Mouse (Mus musculus) hindbrain, embryonic 16.5 days (tissue): ENCODE data around the gene 2200002J24Rik. TPM values are rescaled to one million over a fixed set of nuclear protein-coding genes. Genes with fewer than 3 reads are reported as not detected.

Experiments
- ATAC-seq: fragments of 200-750 bp; cut with Nextera tagmentation; 2 replicates; pipeline ENCODE4 v1.8.0; 2017; ENCODE audit warnings: moderate TSS enrichment, moderate library complexity
- H3K27ac ChIP-seq: fragments of 300-500 bp; sonication (generic); 2 replicates; pipeline ENCODE4 v1.5.1; 2014; ENCODE audit warnings: low read depth, mild to moderate bottlenecking, control low read depth, low read length, moderate library complexity
- H3K27me3 ChIP-seq: fragments of 300-500 bp; sonication (generic); replicated peaks from 2 replicates; pipeline ENCODE4 v1.6.1; 2014; ENCODE audit warnings: low read length; ENCODE audit not compliant: control insufficient read depth, insufficient read depth
- H3K36me3 ChIP-seq: fragments of 300-500 bp; sonication (generic); 2 replicates; pipeline ENCODE4 v1.6.1; 2014; ENCODE audit warnings: mild to moderate bottlenecking, low read length, moderate library complexity, mixed read lengths; ENCODE audit not compliant: control insufficient read depth, insufficient read depth
- H3K4me1 ChIP-seq: fragments of 300-500 bp; sonication (generic); 2 replicates; pipeline ENCODE4 v1.6.1; 2014; ENCODE audit warnings: low read depth, low read length; ENCODE audit not compliant: control insufficient read depth, insufficient read depth
- H3K4me2 ChIP-seq: fragments of 300-500 bp; sonication (generic); 2 replicates; pipeline ENCODE4 v1.6.1; 2014; ENCODE audit warnings: mild to moderate bottlenecking, low read length, control low read depth, moderate library complexity
- H3K4me3 ChIP-seq: fragments of 300-500 bp; sonication (generic); 2 replicates; pipeline ENCODE4 v1.5.1; 2014; ENCODE audit warnings: mild to moderate bottlenecking, low read length, control low read depth, moderate library complexity
- H3K9ac ChIP-seq: fragments of 300-500 bp; sonication (generic); 2 replicates; pipeline ENCODE4 v1.6.1; 2014; ENCODE audit warnings: low read depth, mild to moderate bottlenecking, control low read depth, low read length, moderate library complexity
- H3K9me3 ChIP-seq: fragments of 300-500 bp; sonication (generic); 2 replicates; pipeline ENCODE4 v1.6.1; 2014; ENCODE audit warnings: mild to moderate bottlenecking, low read length, moderate library complexity; ENCODE audit not compliant: control insufficient read depth
- WGBS: fragments of 180-500 bp; shearing (Covaris S2); extraction: QIAGEN DNeasy Blood & Tissue Kit; methylation state at CpG from one replicate; pipeline ENCODE4 v1.1.7; 2014; 5-methylcytosine and 5-hydroxymethylcytosine counted together
- polyA plus RNA-seq: library from polyadenylated mRNA; unstranded; fragments of >200 nt; fragmentation: Nextera tagmentation; extraction: Ambion mirVana; gene quantifications from 2 replicates; pipeline ENCODE4 v1.2.1, GENCODE M21; 2015

2200002J24Rik gene
- polyA plus RNA-seq, 1 experiment from 2014 or later, result not detected

GRCm38 (mm10) chr7:30683425-30683824, 15.3 kb upstream of the 2200002J24Rik start:
- 85% methylated on average over 2 of the region's 2 CpGs for WGBS
- Histone ChIP-seq H3K36me3 (no peaks in the 10 kb centered on the region), H3K4me3 (no peak overlapping the region), H3K9ac (no peak overlapping the region), H3K27ac (no peak overlapping the region), H3K4me1 (no peaks in the 10 kb centered on the region; the same call in 1 of the 2 replicates), H3K4me2 (no peak overlapping the region), H3K9me3 (no peaks in the 10 kb centered on the region), H3K27me3 (peaks cover 7% of the 10 kb centered on the region)
- ATAC-seq, result no peak

- H3K4me1 ChIP-seq, result no peaks in the 10 kb centered on the region; the same call in 1 of the 2 replicates
- no peak overlapping the region for H3K4me2 ChIP-seq
- WGBS, result 68% methylated on average over 6 of the region's 6 CpGs
- H3K36me3 ChIP-seq, result no peaks in the 10 kb centered on the region
- H3K27ac ChIP-seq, result no peak overlapping the region
- no peak overlapping the region for H3K4me3 ChIP-seq
- H3K9ac ChIP-seq, result no peak overlapping the region
- peaks cover 8% of the 10 kb centered on the region for H3K27me3 ChIP-seq
- no peak for ATAC-seq
- no peaks in the 10 kb centered on the region for H3K9me3 ChIP-seq
These were observed 10.4 kb upstream of the 2200002J24Rik start for GRCm38 (mm10) chr7:30688325-30688724.

GRCm38 (mm10) chr7:30698101-30698500, 625 bp upstream of the 2200002J24Rik start:
- ATAC-seq, result no peak
- no peak overlapping the region for H3K4me3 ChIP-seq
- H3K36me3 ChIP-seq, result no peaks in the 10 kb centered on the region
- H3K27ac ChIP-seq, result no peak overlapping the region
- H3K4me2 ChIP-seq, result no peak overlapping the region
- no peaks in the 10 kb centered on the region for H3K9me3 ChIP-seq
- H3K4me1 ChIP-seq, result no peaks in the 10 kb centered on the region
- H3K9ac ChIP-seq, result no peak overlapping the region
- WGBS, result 72% methylated on average over 5 of the region's 5 CpGs
- H3K27me3 ChIP-seq, result no peaks in the 10 kb centered on the region

GRCm38 (mm10) chr7:30706214-30706882, 7.6 kb downstream of the 2200002J24Rik start:
- no peak for ATAC-seq
- H3K36me3 ChIP-seq, result no peaks in the 10 kb centered on the region
- 83% methylated on average over 8 of the region's 8 CpGs for WGBS

GRCm38 (mm10) chr7:30707441-30707840, 8.7 kb downstream of the 2200002J24Rik start:
- Histone ChIP-seq H3K9ac (no peak overlapping the region), H3K27me3 (no peaks in the 10 kb centered on the region), H3K36me3 (no peaks in the 10 kb centered on the region), H3K4me3 (no peak overlapping the region), H3K4me2 (no peak overlapping the region), H3K4me1 (no peaks in the 10 kb centered on the region), H3K27ac (no peak overlapping the region), H3K9me3 (no peaks in the 10 kb centered on the region)
- 94% methylated on average over 1 of the region's 1 CpGs for WGBS
- ATAC-seq, result no peak

More at GRCm38 (mm10) chr7:30706214-30706882, 7.6 kb downstream of the 2200002J24Rik start:
- Histone ChIP-seq H3K27me3 (no peaks in the 10 kb centered on the region), H3K9me3 (no peaks in the 10 kb centered on the region), H3K27ac (no peak overlapping the region), H3K4me1 (no peaks in the 10 kb centered on the region), H3K4me2 (no peak overlapping the region), H3K4me3 (no peak overlapping the region), H3K9ac (no peak overlapping the region)

GRCm38 (mm10) chr7:30711942-30712341, 13.2 kb downstream of the 2200002J24Rik start, which contains the start of gene Atp4a:
Gene Atp4a (plus strand): TSS chr7:30712209.
- Histone ChIP-seq H3K4me2 (no peak within 1 kb of the TSS), H3K9me3 (no peaks in the 10 kb centered on the region), H3K27me3 (peaks cover 16% of the 10 kb centered on the region), H3K36me3 (no peaks in the 10 kb centered on the region), H3K27ac (no peak within 1 kb of the TSS), H3K9ac (no peak within 1 kb of the TSS), H3K4me1 (peaks cover 1% of the 10 kb centered on the region; the same call in 1 of the 2 replicates), H3K4me3 (no peak within 1 kb of the TSS)
- no peak for ATAC-seq
- WGBS, result 88% methylated on average over 3 of the region's 3 CpGs

- no peaks in the 10 kb centered on the region for H3K9me3 ChIP-seq
- WGBS, result 4% methylated on average over 43 of the region's 43 CpGs
- peak overlapping the region; percentile 81 for H3K4me2 ChIP-seq
- peaks cover 20% of the 10 kb centered on the region for H3K27me3 ChIP-seq
- ATAC-seq, result peak; percentile 97
- H3K9ac ChIP-seq, result peak overlapping the region; percentile 65
- H3K4me3 ChIP-seq, result peak overlapping the region; percentile 46
- H3K4me1 ChIP-seq, result peaks cover 10% of the 10 kb centered on the region
- no peaks in the 10 kb centered on the region for H3K36me3 ChIP-seq
- no peak overlapping the region for H3K27ac ChIP-seq
These were observed 18.4 kb downstream of the 2200002J24Rik start for GRCm38 (mm10) chr7:30717006-30717715.

- H3K4me2 ChIP-seq, result peak overlapping the region; percentile 81
- peaks cover 10% of the 10 kb centered on the region for H3K4me1 ChIP-seq
- H3K27me3 ChIP-seq, result peaks cover 20% of the 10 kb centered on the region
- H3K36me3 ChIP-seq, result no peaks in the 10 kb centered on the region
- peak overlapping the region; percentile 65 for H3K9ac ChIP-seq
- 8% methylated on average over 14 of the region's 14 CpGs for WGBS
- peak overlapping the region; percentile 46 for H3K4me3 ChIP-seq
- H3K9me3 ChIP-seq, result no peaks in the 10 kb centered on the region
- ATAC-seq, result no peak
- no peak overlapping the region for H3K27ac ChIP-seq
These were observed 19.0 kb downstream of the 2200002J24Rik start for GRCm38 (mm10) chr7:30717716-30718046.

GRCm38 (mm10) chr7:30719669-30720068, 20.9 kb downstream of the 2200002J24Rik start:
- no peak overlapping the region for H3K9ac ChIP-seq
- peaks cover 20% of the 10 kb centered on the region for H3K27me3 ChIP-seq
- no peak overlapping the region for H3K27ac ChIP-seq
- no peak for ATAC-seq
- H3K9me3 ChIP-seq, result no peaks in the 10 kb centered on the region
- H3K4me2 ChIP-seq, result no peak overlapping the region
- no peak overlapping the region for H3K4me3 ChIP-seq
- peaks cover 10% of the 10 kb centered on the region for H3K4me1 ChIP-seq
- no peaks in the 10 kb centered on the region for H3K36me3 ChIP-seq
- 91% methylated on average over 5 of the region's 5 CpGs for WGBS
